Mouse (Mus musculus) kidney, embryonic 16.5 days (tissue): ENCODE data around the gene Fars2. TPM values are rescaled to one million over a fixed set of nuclear protein-coding genes. Genes with fewer than 3 reads are reported as not detected.
A peak's percentile ranks its signal among the peaks of the same experiment; 100 is the strongest.
"Not testable (repeated sequence)": the region's sequence is repeated elsewhere in the genome, so short reads cannot be mapped to it uniquely, and the experiment has no call there.

Experiments used
- ATAC-seq: fragments of 200-750 bp; cut with Nextera tagmentation; 2 replicates; pipeline ENCODE4 v1.8.0; 2017; ENCODE audit warnings: moderate TSS enrichment; ENCODE audit not compliant: low FRiP score, low TSS enrichment
- H3K27ac ChIP-seq: fragments of 300-500 bp; sonication (generic); 2 replicates; pipeline ENCODE4 v1.5.1; 2014; ENCODE audit warnings: low read length
- H3K27me3 ChIP-seq: fragments of 300-500 bp; sonication (generic); 2 replicates; pipeline ENCODE4 v1.6.1; 2014; ENCODE audit warnings: low read length, control low read depth, mixed read lengths; ENCODE audit not compliant: insufficient read depth
- H3K36me3 ChIP-seq: fragments of 300-500 bp; sonication (generic); 2 replicates; pipeline ENCODE4 v1.6.1; 2014; ENCODE audit warnings: low read length, control low read depth, mixed read lengths; ENCODE audit not compliant: insufficient read depth
- H3K4me1 ChIP-seq: fragments of 300-500 bp; sonication (generic); 2 replicates; pipeline ENCODE4 v1.6.1; 2014; ENCODE audit warnings: low read length, control low read depth, mixed read lengths; ENCODE audit not compliant: insufficient read depth
- H3K4me2 ChIP-seq: fragments of 300-500 bp; sonication (generic); replicated peaks from 2 replicates; pipeline ENCODE4 v1.6.1; 2014; ENCODE audit warnings: low read depth, low read length
- H3K4me3 ChIP-seq: fragments of 300-500 bp; sonication (generic); 2 replicates; pipeline ENCODE4 v1.5.1; 2014; ENCODE audit warnings: mild to moderate bottlenecking, low read length
- H3K9ac ChIP-seq: fragments of 300-500 bp; sonication (generic); replicated peaks from 2 replicates; pipeline ENCODE4 v1.6.1; 2014; ENCODE audit warnings: low read length
- H3K9me3 ChIP-seq: fragments of 300-500 bp; sonication (generic); 2 replicates; pipeline ENCODE4 v1.6.1; 2016; ENCODE audit warnings: low read length, control low read depth
- WGBS: fragments of 180-500 bp; shearing (Covaris S2); extraction: QIAGEN DNeasy Blood & Tissue Kit; methylation state at CpG from one replicate; pipeline ENCODE4 v1.1.7; 2014; 5-methylcytosine and 5-hydroxymethylcytosine counted together
- polyA plus RNA-seq: library from polyadenylated mRNA; unstranded; fragments of >200 nt; fragmentation: Nextera tagmentation; extraction: Ambion mirVana; gene quantifications from 2 replicates; pipeline ENCODE4 v1.2.1, GENCODE M21; 2015

Fars2 gene
- polyA plus RNA-seq, 1 experiment from 2014 or later: 48.6 TPM

DNA sequence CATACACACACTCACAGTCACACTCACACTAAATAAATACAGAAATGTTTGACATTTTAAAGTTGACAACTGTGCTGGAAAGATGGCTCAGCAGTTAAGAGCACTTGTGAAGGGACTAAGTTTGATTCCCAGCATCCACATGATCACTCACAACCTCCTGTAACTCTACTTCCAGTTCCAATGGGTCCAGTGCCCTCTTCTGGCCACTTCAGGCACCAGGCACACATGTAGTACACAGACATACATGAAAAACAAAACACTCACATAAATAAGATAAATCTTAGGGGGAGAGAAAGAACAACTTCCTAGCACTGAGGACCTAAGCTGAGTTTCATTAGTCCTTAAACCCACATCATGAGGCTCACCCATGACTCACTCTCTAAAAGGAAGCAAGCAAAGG, 302.1 kb downstream of the Fars2 start:
- no peaks in the 10 kb centered on the region for H3K36me3 ChIP-seq
- H3K9ac ChIP-seq: no peak overlapping the region
- H3K27me3 ChIP-seq: no peaks in the 10 kb centered on the region
- ATAC-seq: no peak
- no peaks in the 10 kb centered on the region for H3K9me3 ChIP-seq
- no peaks in the 10 kb centered on the region for H3K4me1 ChIP-seq
- H3K4me2 ChIP-seq: no peak overlapping the region
- no peak overlapping the region for H3K27ac ChIP-seq
- no peak overlapping the region for H3K4me3 ChIP-seq

DNA sequence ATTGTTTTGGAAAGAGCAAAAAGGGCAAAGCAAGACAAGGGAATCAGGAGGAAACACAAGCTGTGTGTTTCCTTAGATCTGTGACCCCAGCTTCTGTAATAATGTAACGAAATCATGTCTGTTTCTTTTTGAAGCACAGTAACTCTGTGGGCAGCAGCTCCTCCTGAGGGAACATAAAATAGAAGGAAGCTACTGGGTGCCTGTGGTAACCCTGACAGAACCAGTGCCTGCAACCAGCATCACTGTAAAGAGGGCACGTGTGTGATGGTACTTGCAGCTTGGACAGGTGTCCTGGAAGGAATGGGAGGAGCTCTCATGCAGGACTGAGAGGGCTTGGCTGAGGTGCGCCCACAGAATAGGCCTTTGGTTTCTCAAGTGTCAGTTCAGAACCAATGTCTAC, 305.2 kb downstream of the Fars2 start:
- 64% methylated on average over 3 of the region's 3 CpGs for WGBS

DNA sequence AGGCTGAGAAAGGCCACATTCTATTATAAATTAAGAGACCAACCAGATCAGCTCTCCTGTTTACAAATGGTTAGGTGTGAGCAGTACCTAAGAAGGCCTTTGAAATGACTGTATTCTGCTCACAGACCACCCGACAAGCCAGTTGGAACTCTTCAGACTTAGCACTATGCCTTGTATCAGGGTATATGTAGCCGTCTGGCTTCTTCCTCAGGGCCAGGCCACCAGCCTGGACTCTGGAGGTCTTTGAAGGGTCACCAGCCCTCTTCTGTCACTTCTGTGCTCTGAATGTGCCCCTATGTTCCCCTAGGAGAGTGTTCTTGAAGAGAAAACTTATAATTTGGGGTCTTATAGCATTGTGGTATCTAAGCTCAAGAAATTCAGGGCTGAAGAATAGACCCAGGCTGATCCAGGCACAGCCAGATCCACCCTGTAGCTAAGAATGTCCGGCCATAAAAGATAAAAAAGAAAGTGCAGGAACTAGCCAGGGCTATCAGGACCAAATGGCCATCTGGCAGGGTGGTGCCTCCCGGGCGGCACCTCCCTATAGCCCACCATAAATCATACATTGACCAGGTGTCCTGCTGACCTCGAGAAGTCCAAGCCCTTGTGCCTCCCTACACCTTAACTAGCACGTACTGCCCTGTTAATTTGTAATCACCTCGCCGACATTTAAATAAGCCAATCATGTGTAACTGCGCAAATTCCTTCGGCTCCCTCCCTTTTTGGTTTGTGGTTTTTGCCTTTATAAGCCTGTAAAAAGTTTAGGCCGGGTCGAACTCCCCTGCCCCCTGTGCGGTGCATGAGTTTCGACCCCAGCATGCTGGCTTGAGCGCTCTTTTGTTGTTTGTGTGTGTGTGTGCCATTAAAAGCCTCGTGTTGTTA, 308.9 kb downstream of the Fars2 start:
- Histone ChIP-seq H3K27ac (peak overlapping the region; percentile 89), H3K4me1 (peaks cover 13% of the 10 kb centered on the region), H3K9ac (0 out of 2 replicates have a peak overlapping the region, but pooled peaks have one; percentile 27)
- H3K9me3 ChIP-seq, H3K4me3 ChIP-seq, H3K36me3 ChIP-seq, H3K27me3 ChIP-seq, H3K4me2 ChIP-seq: not testable (repeated sequence)
- WGBS: 11% methylated on average over 17 of the region's 17 CpGs
- peak; percentile 72; the same call in 1 of the 2 replicates for ATAC-seq

More for the DNA sequence above, 305.2 kb downstream of the Fars2 start:
- H3K27ac ChIP-seq: no peak overlapping the region
- H3K4me1 ChIP-seq: peaks cover 8% of the 10 kb centered on the region
- no peak overlapping the region for H3K4me2 ChIP-seq
- no peaks in the 10 kb centered on the region for H3K36me3 ChIP-seq
- H3K9ac ChIP-seq: no peak overlapping the region
- H3K27me3 ChIP-seq: no peaks in the 10 kb centered on the region
- H3K9me3 ChIP-seq: no peaks in the 10 kb centered on the region
- no peak for ATAC-seq
- no peak overlapping the region for H3K4me3 ChIP-seq

DNA sequence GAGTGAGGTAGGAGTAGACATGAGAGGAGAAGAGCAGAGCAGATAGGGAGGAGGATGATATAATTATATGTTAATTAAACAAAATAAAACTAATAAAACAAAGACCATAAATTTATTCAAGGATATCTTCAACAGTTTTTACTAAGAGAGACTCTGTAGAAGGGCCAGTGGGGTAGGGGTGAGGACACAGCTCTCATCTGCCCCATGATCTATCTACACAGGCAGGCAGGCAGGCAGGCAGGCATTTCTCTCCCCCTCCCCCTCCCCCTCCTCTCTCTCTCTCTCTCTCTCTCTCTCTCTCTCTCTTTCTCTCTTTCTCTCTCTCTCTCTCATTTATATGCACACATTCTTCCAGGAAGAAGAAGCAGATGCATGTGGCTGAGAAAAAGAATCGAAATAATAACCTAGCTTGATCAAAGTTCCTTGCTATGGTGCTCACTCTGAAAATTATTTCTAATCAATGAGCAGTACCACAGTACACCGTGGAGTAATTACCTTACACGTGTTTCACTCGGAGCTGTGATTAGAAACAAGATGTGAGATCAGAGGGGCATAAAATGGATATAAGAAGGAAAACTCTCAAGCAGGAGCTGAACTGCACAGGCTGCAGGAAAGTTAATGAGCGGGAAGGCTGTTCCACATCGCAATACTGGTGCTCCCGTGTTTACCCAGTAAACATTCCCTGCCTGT, 312.4 kb downstream of the Fars2 start:
- no peak overlapping the region for H3K27ac ChIP-seq
- H3K4me2 ChIP-seq: no peak overlapping the region
- H3K27me3 ChIP-seq: no peaks in the 10 kb centered on the region
- no peaks in the 10 kb centered on the region for H3K36me3 ChIP-seq
- no peak overlapping the region for H3K9ac ChIP-seq
- 52% methylated on average over 7 of the region's 7 CpGs for WGBS
- H3K4me1 ChIP-seq: peaks cover 13% of the 10 kb centered on the region
- H3K4me3 ChIP-seq: no peak overlapping the region
- H3K9me3 ChIP-seq: no peaks in the 10 kb centered on the region
- no peak for ATAC-seq

- no peak overlapping the region for H3K4me2 ChIP-seq
- 74% methylated on average over 6 of the region's 6 CpGs for WGBS
- no peaks in the 10 kb centered on the region for H3K27me3 ChIP-seq
- no peak overlapping the region for H3K27ac ChIP-seq
- H3K4me3 ChIP-seq: no peak overlapping the region
- H3K9ac ChIP-seq: no peak overlapping the region
- no peaks in the 10 kb centered on the region for H3K9me3 ChIP-seq
- H3K36me3 ChIP-seq: no peaks in the 10 kb centered on the region
- ATAC-seq: no peak
- peaks cover 10% of the 10 kb centered on the region for H3K4me1 ChIP-seq
These were observed 313.4 kb downstream of the Fars2 start for GRCm38 (mm10) chr13:36430420-36431114.

DNA sequence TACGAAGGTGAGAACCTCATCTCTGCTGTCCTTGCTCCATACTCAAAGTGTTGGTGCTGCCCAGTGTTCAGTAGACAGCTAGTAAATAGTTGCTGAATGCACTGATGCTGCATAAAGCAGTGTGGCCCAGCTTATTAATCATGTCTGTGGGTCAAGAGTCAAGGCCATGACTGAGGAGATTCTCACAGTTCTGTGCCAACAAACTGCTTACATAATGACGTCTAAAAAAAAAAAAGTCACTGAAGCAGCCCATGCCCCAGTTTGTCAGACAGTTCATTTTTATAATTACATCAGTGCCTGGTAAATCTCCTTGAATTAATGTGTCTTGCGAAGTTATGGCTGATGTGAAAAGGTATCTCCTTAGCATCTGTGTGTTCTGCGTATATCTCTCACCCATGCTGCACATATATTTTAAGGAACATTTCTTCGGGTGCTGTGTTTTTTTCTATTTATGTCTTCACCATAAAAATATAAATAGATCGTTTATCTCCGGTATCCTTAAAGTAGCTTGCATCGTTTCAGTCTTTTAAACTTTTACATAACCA, 314.8 kb downstream of the Fars2 start:
- no peak for ATAC-seq
- no peak overlapping the region for H3K4me3 ChIP-seq
- H3K27me3 ChIP-seq: no peaks in the 10 kb centered on the region
- H3K9ac ChIP-seq: no peak overlapping the region
- H3K27ac ChIP-seq: no peak overlapping the region
- no peaks in the 10 kb centered on the region for H3K36me3 ChIP-seq
- H3K9me3 ChIP-seq: no peaks in the 10 kb centered on the region
- 84% methylated on average over 8 of the region's 8 CpGs for WGBS
- no peak overlapping the region for H3K4me2 ChIP-seq
- H3K4me1 ChIP-seq: 0 out of 2 replicates have a peak, but pooled peaks cover 5% of the 10 kb centered on the region

DNA sequence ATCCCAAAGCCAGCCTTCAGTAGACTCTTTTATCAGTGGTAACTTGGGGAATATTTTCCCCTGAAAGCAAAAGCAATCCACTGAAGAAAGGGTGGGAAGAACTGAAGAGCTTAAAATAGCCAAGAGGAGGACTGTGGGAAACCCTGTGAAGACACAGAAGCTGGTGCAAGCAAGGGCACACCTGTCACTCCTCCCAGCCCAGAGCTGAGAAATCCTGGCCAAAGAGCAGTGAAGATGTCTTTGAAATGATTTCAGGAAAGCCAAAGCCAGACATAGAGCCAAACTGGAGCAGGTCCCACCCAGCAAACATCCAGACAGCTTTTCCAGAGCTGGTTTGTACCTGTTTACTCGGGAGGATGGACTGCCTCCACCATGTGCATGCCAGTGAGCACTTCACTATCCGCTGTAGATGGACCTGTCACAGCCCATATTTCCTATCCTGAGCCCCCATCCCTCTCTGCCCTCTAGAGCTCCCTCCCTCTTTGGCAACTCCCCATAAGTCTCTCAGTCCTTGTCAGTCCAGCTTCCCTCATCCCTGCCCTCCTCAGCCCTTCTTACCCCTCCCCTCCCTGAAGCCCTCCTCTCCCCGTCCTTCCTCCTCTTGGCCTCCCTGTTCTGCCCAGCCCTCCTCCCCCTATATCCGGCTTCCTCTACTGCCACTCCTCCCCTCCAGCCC, 327.7 kb downstream of the Fars2 start:
- H3K4me1 ChIP-seq: no peaks in the 10 kb centered on the region
- no peak overlapping the region for H3K4me3 ChIP-seq
- H3K4me2 ChIP-seq: no peak overlapping the region
- ATAC-seq: 0 out of 2 replicates have a peak, but pooled peaks have one; percentile 35
- no peaks in the 10 kb centered on the region for H3K27me3 ChIP-seq
- no peak overlapping the region for H3K27ac ChIP-seq
- no peaks in the 10 kb centered on the region for H3K36me3 ChIP-seq
- H3K9me3 ChIP-seq: no peaks in the 10 kb centered on the region
- 46% methylated on average over 4 of the region's 4 CpGs for WGBS
- no peak overlapping the region for H3K9ac ChIP-seq

DNA sequence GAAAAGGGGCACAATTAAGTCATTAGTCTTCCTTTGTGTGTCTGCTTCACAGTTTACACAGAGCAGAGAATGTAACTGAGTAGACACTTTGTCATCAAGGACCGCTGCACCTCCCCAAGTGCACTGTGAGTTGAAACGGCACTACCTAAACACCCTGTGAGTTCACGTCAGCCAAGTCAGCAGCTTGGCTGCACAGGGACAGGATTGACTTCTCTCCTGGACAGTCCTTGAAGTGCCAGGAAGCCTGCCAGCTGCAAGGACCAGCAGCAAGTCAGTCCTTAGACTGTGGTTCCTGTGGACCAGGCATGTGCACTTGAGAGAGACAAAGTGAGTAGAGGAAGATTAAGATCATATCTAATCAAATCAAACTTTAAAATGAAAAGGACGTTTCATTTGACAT, 330.7 kb downstream of the Fars2 start:
- ATAC-seq: no peak
- no peaks in the 10 kb centered on the region for H3K9me3 ChIP-seq
- 40% methylated on average over 4 of the region's 4 CpGs for WGBS
- H3K27me3 ChIP-seq: no peaks in the 10 kb centered on the region
- no peaks in the 10 kb centered on the region for H3K36me3 ChIP-seq
- H3K4me2 ChIP-seq: no peak overlapping the region
- no peak overlapping the region for H3K9ac ChIP-seq
- H3K27ac ChIP-seq: no peak overlapping the region
- no peaks in the 10 kb centered on the region for H3K4me1 ChIP-seq
- H3K4me3 ChIP-seq: no peak overlapping the region

DNA sequence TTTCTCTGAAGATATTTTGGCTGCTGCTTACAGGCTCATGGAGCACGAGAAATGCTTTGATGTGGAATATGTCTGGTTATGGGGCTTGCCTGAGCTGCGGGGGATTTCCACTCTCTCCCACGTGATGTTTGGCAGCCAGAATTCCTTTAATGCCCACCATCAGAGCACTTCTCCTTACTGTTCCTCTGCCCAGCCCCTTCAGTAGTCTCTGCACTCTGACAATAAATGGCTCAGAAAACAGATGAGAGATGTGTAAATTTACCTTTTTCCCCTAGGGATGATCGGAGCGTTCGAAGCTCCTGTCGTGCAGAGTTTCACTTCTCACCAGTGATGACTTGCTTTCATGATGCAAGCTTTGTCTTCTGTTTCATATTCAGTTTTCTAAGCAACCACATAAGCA, 331.4 kb downstream of the Fars2 start:
- Histone ChIP-seq H3K36me3 (no peaks in the 10 kb centered on the region), H3K27me3 (no peaks in the 10 kb centered on the region), H3K4me2 (no peak overlapping the region), H3K4me3 (no peak overlapping the region), H3K27ac (no peak overlapping the region), H3K9me3 (no peaks in the 10 kb centered on the region), H3K4me1 (no peaks in the 10 kb centered on the region), H3K9ac (no peak overlapping the region)
- no peak for ATAC-seq
- 68% methylated on average over 7 of the region's 7 CpGs for WGBS
